17 mouse cellular contexts compared by ENCODE assay signal in genomic region chr5:36698067-36698670, GRCm38 (mm10). TPM values are rescaled to one million over a fixed set of nuclear protein-coding genes. Genes with fewer than 3 reads are reported as not detected.
A peak's percentile ranks its signal among the peaks of the same experiment; 100 is the strongest.
DNase-seq lines count a peak whose midpoint lies in the region; ATAC-seq and TF ChIP-seq lines count a peak whose summit lies in the region.
"Had no signal": no experiment of that assay in that cellular context is flagged by ENCODE, and none has a peak within 500 bp of the region (broad histone marks: within the 10 kb centered on the region; RNA-seq: fewer than 3 reads in every experiment).

No protein-coding gene starts in this region.

- H3K4me2 ChIP-seq in liver, embryonic 12.5 days, result no peak overlapping the region
- H3K4me2 ChIP-seq in hindbrain, embryonic 13.5 days, result no peak overlapping the region
- H3K4me2 ChIP-seq: heart, embryonic 13.5 days; liver, embryonic 15.5 days had no signal

- DNase-seq in heart, embryonic 10.5 days (ENCODE audit: low spot score), result peak; percentile 61
- DNase-seq in heart, postnatal 10 days, result no peak
- DNase-seq in liver, adult 2 months (ENCODE audit: extremely low read depth, low read depth, low spot score), result peak; percentile 81
- no peak for DNase-seq in adrenal gland, postnatal 14 days
- DNase-seq: adrenal gland, postnatal 36 days; cerebellum, postnatal 14 days; lung, postnatal 4 days had no signal

- TF ChIP-seq POLR2A in liver, adult 2 months (IDR thresholded peaks at IDR 0.05; ENCODE audit: extremely low read depth, insufficient read depth, low read length), result no peak

- no peak overlapping the region for H3K9ac ChIP-seq in liver, adult 2 months (ENCODE audit: low read depth, low read length)
- H3K9ac ChIP-seq in liver, embryonic 12.5 days, result no peak overlapping the region
- no peak overlapping the region for H3K9ac ChIP-seq in hindbrain, embryonic 13.5 days
- H3K9ac ChIP-seq: heart, embryonic 13.5 days; liver, embryonic 15.5 days had no signal

- H3K27me3 ChIP-seq in heart, embryonic 10.5 days (ENCODE audit: insufficient read depth, poor library complexity, severe bottlenecking), result no peaks in the 10 kb centered on the region
- H3K27me3 ChIP-seq in liver, adult 2 months (ENCODE audit: control insufficient read depth, insufficient read depth, low read length), result no peaks in the 10 kb centered on the region
- H3K27me3 ChIP-seq in liver, embryonic 12.5 days (replicated peaks), result peaks cover 15% of the 10 kb centered on the region; the same call in 1 of the 2 replicates
- 0 out of 2 replicates have a peak, but pooled peaks cover 2% of the 10 kb centered on the region for H3K27me3 ChIP-seq in hindbrain, embryonic 13.5 days
- H3K27me3 ChIP-seq: heart, embryonic 13.5 days had no signal

- H3K9me3 ChIP-seq in heart, embryonic 10.5 days, result no peaks in the 10 kb centered on the region
- H3K9me3 ChIP-seq in liver, embryonic 12.5 days (replicated peaks), result no peaks in the 10 kb centered on the region
- no peaks in the 10 kb centered on the region for H3K9me3 ChIP-seq in hindbrain, embryonic 13.5 days
- H3K9me3 ChIP-seq: G1E; heart, embryonic 13.5 days; hindbrain, embryonic 10.5 days; liver, embryonic 15.5 days had no signal

- no peak for TF ChIP-seq CTCF in liver, adult 2 months (IDR thresholded peaks at IDR 0.05; ENCODE audit: low read depth, low read length)

- H3K4me3 ChIP-seq in heart, embryonic 10.5 days, result no peak overlapping the region
- H3K4me3 ChIP-seq in liver, adult 2 months (ENCODE audit: insufficient read depth, low read depth, low read length), result no peak overlapping the region
- H3K4me3 ChIP-seq in liver, embryonic 12.5 days, result no peak overlapping the region
- no peak overlapping the region for H3K4me3 ChIP-seq in brown adipose tissue, adult 24 weeks (ENCODE audit: insufficient read depth, low read depth, low read length)
- no peak overlapping the region for H3K4me3 ChIP-seq in hindbrain, embryonic 13.5 days
- H3K4me3 ChIP-seq: heart, embryonic 13.5 days; hindbrain, embryonic 10.5 days; liver, embryonic 15.5 days had no signal

- no peak overlapping the region for H3K27ac ChIP-seq in heart, embryonic 10.5 days
- peak overlapping the region; percentile 50 for H3K27ac ChIP-seq in liver, adult 2 months (replicated peaks; ENCODE audit: insufficient read depth, low read depth, low read length)
- no peak overlapping the region for H3K27ac ChIP-seq in liver, embryonic 12.5 days
- H3K27ac ChIP-seq in brown adipose tissue, adult 24 weeks (replicated peaks; ENCODE audit: low read depth, low read length), result peak overlapping the region; percentile 86
- H3K27ac ChIP-seq in hindbrain, embryonic 13.5 days, result no peak overlapping the region
- H3K27ac ChIP-seq: heart, embryonic 13.5 days; hindbrain, embryonic 10.5 days; liver, embryonic 15.5 days had no signal

- H3K36me3 ChIP-seq in heart, embryonic 10.5 days, result no peaks in the 10 kb centered on the region
- H3K36me3 ChIP-seq in liver, adult 2 months (ENCODE audit: control insufficient read depth, insufficient read depth, low read length), result no peaks in the 10 kb centered on the region
- H3K36me3 ChIP-seq in liver, embryonic 12.5 days, result peaks cover 3% of the 10 kb centered on the region
- H3K36me3 ChIP-seq in hindbrain, embryonic 13.5 days, result no peaks in the 10 kb centered on the region
- H3K36me3 ChIP-seq: heart, embryonic 13.5 days; hindbrain, embryonic 10.5 days; liver, embryonic 15.5 days had no signal

- peaks cover 55% of the 10 kb centered on the region for H3K4me1 ChIP-seq in heart, embryonic 10.5 days
- H3K4me1 ChIP-seq in liver, adult 2 months (ENCODE audit: control insufficient read depth, insufficient read depth, low read length), result peaks cover 32% of the 10 kb centered on the region
- H3K4me1 ChIP-seq in liver, embryonic 12.5 days, result peaks cover 59% of the 10 kb centered on the region
- H3K4me1 ChIP-seq in brown adipose tissue, adult 24 weeks (ENCODE audit: control insufficient read depth, insufficient read depth, insufficient read length, low read length), result peaks cover 14% of the 10 kb centered on the region
- H3K4me1 ChIP-seq in hindbrain, embryonic 13.5 days (replicated peaks), result peaks cover 20% of the 10 kb centered on the region

- no peak for ATAC-seq in liver, embryonic 12.5 days
- peak; percentile 26; the same call in 1 of the 2 replicates for ATAC-seq in megakaryocyte progenitor cell, adult 5-6 weeks (replicated peaks; ENCODE audit: poor library complexity)
- no peak for ATAC-seq in hindbrain, embryonic 13.5 days (ENCODE audit: low FRiP score)
- ATAC-seq: forebrain, embryonic 14.5 days; midbrain, embryonic 16.5 days had no signal

- peaks cover 19% of the 10 kb centered on the region for H3K79me2 ChIP-seq in liver, adult 2 months (ENCODE audit: control insufficient read depth, insufficient read depth, low read length)

- 79% methylated on average over 7 of the region's 7 CpGs for WGBS in heart, embryonic 10.5 days
- 19% methylated on average over 7 of the region's 7 CpGs for WGBS in liver, adult 2 months
- 54% methylated on average over 7 of the region's 7 CpGs for WGBS in liver, embryonic 12.5 days (ENCODE audit: insufficient replicate concordance)
- 85% methylated on average over 7 of the region's 7 CpGs for WGBS in hindbrain, embryonic 13.5 days

- intact Hi-C loops in heart, postnatal 10 days (cut with DNase I), result loop anchor here (1.0 kb wide), 1 partner anchor 35 kb away; no protein-coding TSS in a partner anchor

RNA-seq across cellular contexts. Expression of gene D5Ertd579e, which starts 2.3 kb away (rescaled TPM):
- 25.5 and 33.7 TPM in 2 replicates for polyA plus RNA-seq in heart, embryonic 10.5 days (2016; fragmentation: Nextera tagmentation; extraction: Ambion mirVana)
- total RNA-seq in heart, postnatal 10 days (2021), result 10 to 100 TPM; 93.6 to 97.2 TPM
- total RNA-seq in liver, adult 2 months (2014; rRNA removed), result 26.6 and 31.5 TPM in 2 replicates
- 11.5 and 12.7 TPM in 2 replicates for polyA plus RNA-seq in liver, adult 2 months (2012; rRNA removed)
- 28.2 and 28.5 TPM in 2 replicates for polyA plus RNA-seq in liver, embryonic 12.5 days (2016; fragmentation: Nextera tagmentation; extraction: Ambion mirVana)
- polyA plus RNA-seq in brown adipose tissue, adult 24 weeks (2012; ENCODE audit: insufficient read depth, insufficient read length, missing spikeins), result 62.7 and 65.5 TPM in 2 replicates
- 13.3 and 16.0 TPM in 2 replicates for total RNA-seq in megakaryocyte progenitor cell, adult 5-6 weeks (2015)
- 20.2 and 41.1 TPM in 2 replicates for total RNA-seq in megakaryocyte progenitor cell, adult 5-6 weeks (2017)
- 60.2 and 61.5 TPM in 2 replicates for total RNA-seq in adrenal gland, postnatal 14 days (2021)
- 33.6 and 34.6 TPM in 2 replicates for polyA plus RNA-seq in hindbrain, embryonic 13.5 days (2015; fragmentation: Nextera tagmentation; extraction: Ambion mirVana)

RNA-seq across cellular contexts. Expression of gene Bloc1s4, which starts 50.3 kb away (rescaled TPM):
- polyA plus RNA-seq in heart, embryonic 10.5 days (2016; fragmentation: Nextera tagmentation; extraction: Ambion mirVana), result 19.5 and 27.1 TPM in 2 replicates
- total RNA-seq in heart, postnatal 10 days (2021), result 10 to 100 TPM; 12.5 to 14.3 TPM
- 12.9 and 15.7 TPM in 2 replicates for total RNA-seq in liver, adult 2 months (2014; rRNA removed)
- polyA plus RNA-seq in liver, adult 2 months (2012; rRNA removed), result 16.5 and 19.4 TPM in 2 replicates
- 23.7 and 26.8 TPM in 2 replicates for polyA plus RNA-seq in liver, embryonic 12.5 days (2016; fragmentation: Nextera tagmentation; extraction: Ambion mirVana)
- polyA plus RNA-seq in brown adipose tissue, adult 24 weeks (2012; ENCODE audit: insufficient read depth, insufficient read length, missing spikeins), result 12.0 and 17.0 TPM in 2 replicates
- total RNA-seq in megakaryocyte progenitor cell, adult 5-6 weeks (2015), result 10.0 and 14.6 TPM in 2 replicates
- 13.7 and 16.9 TPM in 2 replicates for total RNA-seq in megakaryocyte progenitor cell, adult 5-6 weeks (2017)
- total RNA-seq in adrenal gland, postnatal 14 days (2021), result 23.7 and 27.2 TPM in 2 replicates
- polyA plus RNA-seq in hindbrain, embryonic 13.5 days (2015; fragmentation: Nextera tagmentation; extraction: Ambion mirVana), result 25.2 and 27.1 TPM in 2 replicates

Comparison
In these comparisons a context has a peak if more than half of its experiments do, and no peak if none do; other contexts are left out.
1. DNase-seq: peak in heart, embryonic 10.5 days (single experiment) and liver, adult 2 months (single experiment); none in heart, postnatal 10 days (0 of 2) and adrenal gland, postnatal 14 days (single experiment).
2. H3K27ac ChIP-seq: peak in liver, adult 2 months (single experiment) and brown adipose tissue, adult 24 weeks (single experiment); none in heart, embryonic 10.5 days (single experiment), liver, embryonic 12.5 days (single experiment) and hindbrain, embryonic 13.5 days (single experiment).